Mouse (Mus musculus): ENCODE measurements around the gene Dlk1.
A peak's percentile ranks its signal among the peaks of the same experiment; 100 is the strongest.

Gene Dlk1

GRCm38 (mm10) chr12:109452592-109452991 lies at the start of gene Dlk1:
Gene Dlk1, plus strand, starts transcription at chr12:109452823.
- no peak for DNase-seq

DNA sequence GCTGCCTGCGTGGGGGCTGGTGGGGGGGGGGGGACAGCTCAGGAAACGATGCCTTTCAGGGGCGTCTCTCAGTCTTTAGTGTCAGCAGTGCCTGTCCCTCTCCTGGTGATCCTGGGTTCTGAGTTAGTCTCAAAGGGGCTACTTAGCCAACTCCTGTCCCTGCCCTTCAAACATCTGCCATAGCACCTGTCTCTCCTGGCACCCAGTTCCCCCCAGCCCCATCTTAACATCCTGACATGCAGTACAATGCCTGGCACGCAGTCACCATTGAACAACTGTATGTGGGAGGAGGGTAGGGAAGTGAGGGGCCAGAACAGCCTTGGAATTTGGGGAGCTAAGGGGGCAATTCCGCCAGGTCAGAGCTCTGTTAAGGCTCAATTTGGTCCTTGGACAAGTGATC lies 49.7 kb upstream of the Dlk1 start:
- DNase-seq = no peak

DNA sequence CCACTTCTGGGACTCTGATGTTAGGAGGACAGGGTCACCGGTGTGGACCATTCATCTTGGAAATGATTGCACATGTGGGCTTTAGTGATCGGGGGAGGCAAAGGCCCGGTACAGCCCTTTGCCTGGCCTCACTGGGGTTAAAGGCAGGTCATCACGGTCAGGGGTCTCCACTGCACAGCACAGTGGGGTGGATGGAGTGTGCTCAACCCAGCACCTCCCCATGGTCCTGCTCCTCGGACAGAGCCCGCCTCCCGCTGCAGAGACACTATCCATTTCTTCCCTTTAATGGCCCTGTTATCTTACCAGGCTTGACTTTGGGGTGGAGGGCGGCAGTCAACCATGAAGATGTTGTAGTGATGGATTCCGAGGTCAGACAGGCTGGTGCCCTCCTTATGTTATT lies 48.9 kb upstream of the Dlk1 start:
- DNase-seq = no peak

DNA sequence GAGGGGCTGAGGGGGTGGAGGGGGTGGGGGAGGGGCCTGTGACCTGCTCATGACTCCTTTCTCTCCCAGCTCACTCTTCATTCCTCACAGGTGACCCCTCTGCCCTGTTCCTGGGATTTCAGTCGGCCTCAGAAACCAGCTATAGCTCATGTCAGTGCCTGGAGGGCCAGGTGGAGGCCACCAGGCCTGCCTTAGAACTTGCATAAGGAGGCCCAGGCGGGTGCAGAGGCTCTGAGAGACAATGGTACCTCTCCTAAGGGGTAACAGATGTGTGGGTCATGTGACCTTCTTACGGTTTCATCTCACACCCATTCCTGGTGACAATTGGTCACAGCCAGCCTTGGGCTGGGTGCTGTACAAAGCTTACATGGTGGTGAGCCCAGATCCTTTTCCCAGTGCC lies 46.6 kb upstream of the Dlk1 start:
- no peak for DNase-seq

- no peak for DNase-seq
Measured at GRCm38 (mm10) chr12:109410723-109411122, 41.9 kb upstream of the Dlk1 start.

- no peak for DNase-seq
Measured at GRCm38 (mm10) chr12:109411172-109412070, 41.2 kb upstream of the Dlk1 start.

DNA sequence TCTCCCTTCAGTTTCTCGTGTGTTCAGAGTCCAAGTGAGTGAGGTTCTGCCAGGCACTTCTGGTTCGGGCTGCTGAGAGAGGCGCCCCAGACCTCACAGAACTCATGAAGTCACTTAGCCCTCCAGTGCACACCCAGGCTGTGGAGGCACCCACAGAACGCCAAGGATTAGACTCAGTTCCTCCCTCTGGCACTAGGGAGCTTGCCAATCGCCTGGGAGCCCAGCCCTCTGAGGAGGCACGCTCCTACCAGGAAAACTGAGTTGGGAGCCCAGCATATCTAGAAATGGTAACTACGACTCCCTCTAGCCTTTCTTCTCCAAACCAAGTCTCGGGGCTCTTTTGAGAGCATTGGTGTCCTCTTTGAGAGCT lies 40.6 kb upstream of the Dlk1 start:
- no peak for DNase-seq

DNA sequence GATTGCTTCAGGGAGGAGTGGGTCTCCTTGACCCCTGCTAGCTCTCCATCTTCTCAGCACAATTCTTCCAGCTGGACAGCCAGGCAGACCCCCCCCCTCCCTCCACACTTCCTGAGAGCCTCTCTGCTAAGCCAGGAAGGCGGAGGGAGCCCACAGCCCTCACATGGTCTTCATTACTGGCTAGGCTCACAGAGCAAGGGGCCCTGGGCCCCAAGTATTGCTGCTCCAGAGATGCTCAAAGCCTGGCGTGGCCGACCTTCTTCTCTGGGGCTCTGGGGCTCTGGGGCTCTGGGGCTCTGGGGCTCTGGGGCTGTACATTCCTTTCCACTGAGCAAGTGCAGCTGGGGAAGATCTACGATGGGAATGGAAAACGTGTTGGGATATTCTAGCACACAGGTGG lies 39.9 kb upstream of the Dlk1 start:
- DNase-seq = no peak

- DNase-seq = no peak
Measured at GRCm38 (mm10) chr12:109413321-109413720, 39.3 kb upstream of the Dlk1 start.

DNA sequence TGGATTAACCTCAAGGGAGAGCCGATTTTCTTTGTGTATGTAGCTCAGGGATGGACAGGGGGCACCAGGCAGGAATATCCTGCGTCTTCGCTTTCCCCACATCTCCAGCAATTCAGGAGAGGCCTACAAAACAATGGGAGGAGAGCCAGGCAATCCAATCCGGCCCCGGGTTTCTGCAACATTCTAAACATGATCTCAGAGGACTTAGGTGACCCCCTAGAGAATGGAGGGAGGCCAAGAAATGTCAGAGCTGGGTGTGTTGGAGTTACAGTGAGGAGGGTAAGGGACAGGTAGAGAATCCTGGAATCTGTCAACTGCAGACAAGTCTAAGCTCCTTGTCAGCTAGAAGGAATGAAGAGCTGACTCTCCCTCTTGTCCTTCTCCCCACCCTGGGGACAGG lies 35.9 kb upstream of the Dlk1 start:
- DNase-seq = no peak

- DNase-seq = no peak
Measured at GRCm38 (mm10) chr12:109417476-109418201, 35.0 kb upstream of the Dlk1 start.

GRCm38 (mm10) chr12:109420006-109420405 lies 32.6 kb upstream of the Dlk1 start:
- DNase-seq = peak; percentile 55

DNA sequence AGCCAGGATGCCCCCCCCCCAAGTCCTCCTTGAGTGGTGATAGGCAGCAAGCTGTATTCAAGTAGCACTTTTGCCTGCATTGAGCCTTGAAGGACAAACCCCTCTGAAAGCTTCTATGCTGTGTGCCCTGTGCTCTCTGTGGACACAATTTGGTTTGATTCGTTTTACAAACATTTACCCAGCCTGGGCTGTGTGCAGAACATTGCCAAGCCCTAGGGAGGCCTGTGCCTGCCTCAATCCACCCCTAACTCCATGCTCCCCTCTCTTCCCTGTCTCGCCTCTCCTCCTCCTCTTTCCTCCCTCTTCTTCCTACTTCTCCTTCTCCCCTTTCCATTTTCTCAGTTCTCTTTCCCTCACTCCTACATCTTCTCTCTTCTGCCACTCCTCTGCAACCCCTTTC lies 29.5 kb upstream of the Dlk1 start:
- DNase-seq = no peak

DNA sequence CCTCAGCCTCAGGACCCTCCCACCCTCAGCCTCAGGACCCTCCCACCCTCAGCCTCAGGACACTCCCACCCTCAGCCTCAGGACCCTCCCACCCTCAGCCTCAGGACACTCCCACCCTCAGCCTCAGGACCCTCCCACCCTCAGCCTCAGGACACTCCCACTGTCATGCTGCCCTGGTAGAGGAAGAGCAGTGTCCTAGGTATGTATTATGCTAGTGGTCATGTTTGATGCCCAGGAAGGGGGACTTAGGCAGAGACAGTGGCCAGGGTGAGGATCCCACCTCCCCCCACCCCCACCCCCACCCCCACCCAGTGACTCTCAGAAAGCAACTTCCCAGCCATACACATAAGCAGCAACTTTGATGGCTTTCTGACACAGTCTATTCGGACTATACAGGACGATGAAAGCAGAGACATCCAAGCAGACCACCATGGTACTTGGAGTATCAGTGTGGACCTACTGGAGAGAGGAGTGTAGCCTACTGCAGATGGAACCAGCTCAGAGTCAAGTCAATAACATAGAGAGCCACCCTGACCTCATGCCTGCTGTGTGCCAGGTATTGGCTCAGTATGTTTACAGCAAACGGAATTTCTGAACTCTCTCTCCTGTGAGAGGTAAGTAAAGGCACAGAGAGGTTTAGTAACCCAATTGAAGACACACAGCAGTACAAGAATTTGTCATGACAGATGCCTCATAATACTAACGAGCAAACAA lies 28.8 kb upstream of the Dlk1 start:
- DNase-seq = no peak

GRCm38 (mm10) chr12:109424753-109425332 lies 27.8 kb upstream of the Dlk1 start:
- DNase-seq = no peak

- DNase-seq = no peak
Measured at GRCm38 (mm10) chr12:109425982-109426381, 26.6 kb upstream of the Dlk1 start.

GRCm38 (mm10) chr12:109432475-109433130 lies 20.0 kb upstream of the Dlk1 start:
- DNase-seq = no peak

- peak; percentile 23 for DNase-seq
Measured at GRCm38 (mm10) chr12:109436367-109436807, 16.2 kb upstream of the Dlk1 start.

- no peak for DNase-seq
Measured at GRCm38 (mm10) chr12:109436852-109437251, 15.8 kb upstream of the Dlk1 start.

DNA sequence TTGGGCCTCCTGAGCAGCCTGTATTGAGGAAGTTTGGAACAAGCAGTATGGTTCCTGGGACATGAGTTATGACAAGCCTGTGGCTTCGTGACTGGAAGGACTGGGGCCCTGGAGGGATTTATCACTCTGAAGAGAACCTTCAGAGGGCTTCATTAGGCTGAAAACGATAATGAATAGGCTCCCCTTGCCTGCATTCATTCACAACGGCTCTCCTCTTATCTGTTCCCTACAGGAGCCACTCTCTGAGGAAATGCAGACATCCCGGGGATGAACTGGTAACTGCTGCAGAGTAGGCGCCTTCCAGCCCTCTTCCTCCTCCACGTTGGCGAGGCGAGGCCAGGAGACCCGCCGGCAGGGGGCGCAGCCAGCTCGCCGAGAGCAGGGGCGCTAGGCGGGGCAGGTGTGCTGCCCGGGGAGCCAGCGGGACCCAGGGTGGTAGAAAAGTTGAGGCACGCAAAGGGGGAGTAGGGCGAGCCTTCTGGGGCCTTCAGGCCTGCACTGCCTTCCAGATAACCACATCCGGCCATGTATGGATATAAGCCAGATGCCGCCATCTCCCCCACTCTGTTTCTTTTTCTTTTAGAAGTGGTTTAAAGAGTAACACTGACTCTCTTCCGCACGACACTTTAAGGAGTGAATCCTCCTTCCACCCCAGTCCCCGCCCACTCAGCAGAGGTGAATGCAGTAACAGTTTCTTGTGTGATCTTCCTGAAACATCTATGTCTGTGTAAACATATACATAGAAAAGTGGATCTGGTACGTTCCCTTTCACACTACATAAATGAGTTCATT lies 14.9 kb upstream of the Dlk1 start:
- peak; percentile 91 for DNase-seq

GRCm38 (mm10) chr12:109438383-109438782 lies 14.2 kb upstream of the Dlk1 start:
- no peak for DNase-seq

- no peak for DNase-seq
Measured at GRCm38 (mm10) chr12:109439974-109440373, 12.6 kb upstream of the Dlk1 start.
